Mouse (Mus musculus): Measurements from ENCODE around the gene Ccdc83.

DNA sequence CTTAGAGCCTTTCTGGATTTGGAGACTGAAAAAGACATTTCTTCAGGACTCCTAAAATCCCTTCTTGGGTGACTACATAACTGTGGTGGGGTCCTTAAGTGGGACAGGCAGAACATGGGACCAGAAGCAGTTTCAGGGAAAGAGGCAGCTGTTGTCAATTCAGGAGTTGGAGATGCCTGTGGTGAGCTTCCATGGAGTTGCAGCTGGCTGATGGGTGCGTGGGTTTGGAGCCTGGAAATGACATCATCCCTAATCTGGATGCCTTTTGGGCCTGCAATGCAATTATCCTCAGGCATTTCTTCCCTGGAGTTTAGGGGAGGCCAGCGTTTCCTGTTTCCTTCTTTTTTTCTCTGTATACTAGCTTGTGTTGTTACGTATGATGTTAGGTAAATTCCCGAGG lies 31.7 kb downstream of the Ccdc83 start:
- no peak for TF ChIP-seq CTCF (IDR thresholded peaks at IDR 0.05; ENCODE audit: extremely low read depth, insufficient read depth, low read length)
- TF ChIP-seq POLR2A (IDR thresholded peaks at IDR 0.05; ENCODE audit: extremely low read depth, insufficient read depth, low read length): no peak

All from cortical plate, adult 2 months (tissue).